In genomic region chr8:71468916-71469315, GRCm38 (mm10) we compare ENCODE assay signal across 7 mouse cellular contexts. TPM values are rescaled to one million over a fixed set of nuclear protein-coding genes. Genes with fewer than 3 reads are reported as not detected.
DNase-seq lines count a peak whose midpoint lies in the region; ATAC-seq lines count a peak whose summit lies in the region.

Dda1 (plus strand) TSS chr8:71469199.

- ATAC-seq in intestine, embryonic 15.5 days: peak; percentile 90

- H3K4me3 ChIP-seq in intestine, embryonic 15.5 days (replicated peaks): peak within 1 kb of the TSS; percentile 69
- peak within 1 kb of the TSS; percentile 97 for H3K4me3 ChIP-seq in midbrain, embryonic 10.5 days

- peak within 1 kb of the TSS; percentile 80 for H3K4me2 ChIP-seq in intestine, embryonic 15.5 days (replicated peaks)

- no peak within 1 kb of the TSS for H3K27ac ChIP-seq in intestine, embryonic 15.5 days
- H3K27ac ChIP-seq in midbrain, embryonic 10.5 days (replicated peaks): peak within 1 kb of the TSS; percentile 94

- DNase-seq in adrenal gland, adult 2 months: peak; percentile 99
- DNase-seq in embryo, embryonic 11.5 days (ENCODE audit: low read depth, low spot score): peak; percentile 99
- DNase-seq in gastrocnemius, postnatal 36 days: peak; percentile 92 to 95
- peak; percentile 99 to 100 for DNase-seq in left cerebral cortex, postnatal 25 days (ENCODE audit: low spot score in 2 of 2)
- DNase-seq in midbrain, embryonic 10.5 days (ENCODE audit: low spot score): peak; percentile 97
- peak; percentile 95 for DNase-seq in right cerebral cortex, postnatal 4 days

- H3K27me3 ChIP-seq in intestine, embryonic 15.5 days (replicated peaks): no peaks in the 10 kb centered on the region
- no peaks in the 10 kb centered on the region for H3K27me3 ChIP-seq in midbrain, embryonic 10.5 days (ENCODE audit: low read depth, poor library complexity, severe bottlenecking)

- H3K9ac ChIP-seq in intestine, embryonic 15.5 days: peak within 1 kb of the TSS; percentile 65

- WGBS in intestine, embryonic 15.5 days: under 1% methylated on average over 42 of the region's 52 CpGs
- WGBS in midbrain, embryonic 10.5 days: under 1% methylated on average over 47 of the region's 52 CpGs

- no peaks in the 10 kb centered on the region for H3K9me3 ChIP-seq in intestine, embryonic 15.5 days
- no peaks in the 10 kb centered on the region for H3K9me3 ChIP-seq in midbrain, embryonic 10.5 days (replicated peaks)

- intact Hi-C loops in gastrocnemius, postnatal 36 days (cut with DNase I): no loop called here
- intact Hi-C loops in left cerebral cortex, postnatal 25 days (cut with DNase I): no loop called here

- H3K36me3 ChIP-seq in intestine, embryonic 15.5 days: peaks cover 22% of the 10 kb centered on the region
- peaks cover 44% of the 10 kb centered on the region for H3K36me3 ChIP-seq in midbrain, embryonic 10.5 days

- H3K4me1 ChIP-seq in intestine, embryonic 15.5 days (replicated peaks): peaks cover 23% of the 10 kb centered on the region
- H3K4me1 ChIP-seq in midbrain, embryonic 10.5 days: peaks cover 40% of the 10 kb centered on the region

RNA-seq across cellular contexts. Expression of gene Dda1, which starts in this region (rescaled TPM):
- 10 to 100 TPM; 54.7 to 76.7 TPM for total RNA-seq in adrenal gland, adult 2 months (2021)
- polyA plus RNA-seq in adrenal gland, adult 2 months (2012; rRNA removed): 129 and 149 TPM in 2 replicates
- total RNA-seq in gastrocnemius, postnatal 36 days (2021): 10 to 100 TPM; 20.4 to 27.6 TPM
- 90.2 and 91.3 TPM in 2 replicates for polyA plus RNA-seq in intestine, embryonic 15.5 days (2015; fragmentation: Nextera tagmentation; extraction: Ambion mirVana)
- 10 to 100 TPM; 80.9 to 84.8 TPM for total RNA-seq in left cerebral cortex, postnatal 25 days (2021)
- polyA plus RNA-seq in midbrain, embryonic 10.5 days (2016; fragmentation: Nextera tagmentation; extraction: Ambion mirVana): 131 and 141 TPM in 2 replicates
